Mouse (Mus musculus): ENCODE results near the gene Birc3.
"Not testable (repeated sequence)": the region's sequence is repeated elsewhere in the genome, so short reads cannot be mapped to it uniquely, and the experiment has no call there.

Birc3 gene

DNA sequence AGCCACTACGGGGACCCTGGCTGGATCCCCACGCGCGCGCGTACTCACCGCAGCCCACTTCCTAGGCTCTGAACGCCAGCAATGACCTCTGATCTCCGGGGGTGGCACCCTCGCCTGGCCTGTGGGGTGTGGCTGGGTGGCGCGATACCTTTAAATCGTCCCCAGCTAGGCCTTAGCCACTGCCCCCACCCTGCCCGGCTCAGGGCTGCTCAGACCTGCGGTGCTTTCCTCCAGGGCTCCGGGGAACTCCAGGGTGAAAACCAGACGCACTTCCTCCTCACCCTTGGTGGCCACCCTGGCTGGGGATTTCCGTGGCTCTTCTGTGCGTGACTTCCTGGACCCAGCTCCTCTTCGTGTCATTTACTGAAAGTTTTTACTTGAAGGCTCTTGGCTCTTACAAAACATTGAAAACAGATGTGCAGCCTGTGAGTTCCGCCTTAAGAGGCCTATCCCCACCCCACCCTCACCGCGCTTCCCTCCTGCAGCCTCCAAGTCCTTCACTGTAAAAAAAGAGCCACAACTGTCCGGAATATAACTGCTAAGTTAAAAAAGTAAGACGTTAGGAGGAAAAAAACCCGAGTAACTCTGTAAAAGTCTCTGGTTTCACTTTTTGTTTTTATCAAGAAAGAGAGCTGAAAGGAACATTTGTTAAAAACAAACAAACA, at the start of gene Birc3:
Gene Birc3, minus strand, starts transcription at position 412 of the 665 bp plus-strand sequence.
- peak; percentile 96 for DNase-seq (ENCODE audit: low read depth)

DNA sequence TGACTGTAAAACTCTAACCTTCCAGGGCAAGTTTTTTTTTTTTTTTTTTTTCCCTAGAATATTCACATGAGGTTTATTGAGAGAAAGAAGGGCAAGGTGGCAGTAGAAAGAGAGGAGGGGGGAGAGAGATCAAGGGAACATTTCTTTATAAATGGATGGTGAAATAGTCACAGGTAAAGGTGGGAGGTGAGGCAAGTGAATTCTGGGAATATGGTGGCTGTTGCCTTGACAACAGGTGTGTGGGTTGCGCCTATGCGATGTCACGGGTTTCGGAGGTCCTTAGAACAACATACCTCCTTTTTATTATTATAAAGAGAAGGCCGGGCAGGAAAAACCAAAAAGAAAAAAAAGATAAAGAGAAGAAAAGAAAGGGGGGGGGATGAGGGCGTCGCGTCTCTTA, 41.9 kb upstream of the Birc3 start:
- DNase-seq (ENCODE audit: low read depth): no peak

DNA sequence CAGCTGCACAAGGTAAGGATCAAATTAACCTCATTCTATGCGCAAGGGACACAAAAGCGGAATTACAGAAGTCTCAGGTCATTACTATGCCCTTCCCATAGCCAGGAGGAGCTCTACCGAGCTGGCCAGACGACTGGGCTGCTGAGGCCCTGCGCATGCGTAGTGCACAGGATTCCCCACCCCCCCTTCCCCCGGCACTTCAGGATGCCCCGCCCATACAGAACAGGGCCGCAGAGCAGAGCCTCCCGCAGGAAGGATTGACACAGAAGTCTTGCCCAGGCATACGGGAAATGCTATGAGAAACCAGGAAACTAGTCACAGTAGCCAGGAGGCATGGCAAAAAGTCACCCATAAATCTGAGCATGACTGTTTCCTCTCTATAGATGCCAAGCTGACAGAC, 41.5 kb upstream of the Birc3 start:
- DNase-seq (ENCODE audit: low read depth): peak; percentile 55

DNA sequence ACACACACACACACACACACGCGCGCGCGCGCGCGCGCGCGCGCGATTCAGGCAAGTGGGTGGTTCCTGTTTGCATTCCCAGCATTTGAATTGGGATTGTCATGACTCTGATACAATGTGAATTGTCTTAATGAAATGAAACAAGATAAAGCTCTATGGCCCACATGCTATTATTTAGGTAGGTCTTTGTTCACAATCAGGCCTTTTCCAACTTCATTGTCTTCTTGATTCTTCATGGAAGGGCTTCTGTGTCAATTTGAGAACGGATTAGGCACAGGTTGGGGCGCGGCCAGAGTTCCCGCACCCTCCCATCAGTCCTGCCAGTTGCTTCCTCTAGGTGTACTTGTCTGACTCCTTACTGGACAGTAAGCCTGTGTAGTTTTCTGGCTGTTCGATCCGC, 41.0 kb upstream of the Birc3 start:
- no peak for DNase-seq (ENCODE audit: low read depth)

DNA sequence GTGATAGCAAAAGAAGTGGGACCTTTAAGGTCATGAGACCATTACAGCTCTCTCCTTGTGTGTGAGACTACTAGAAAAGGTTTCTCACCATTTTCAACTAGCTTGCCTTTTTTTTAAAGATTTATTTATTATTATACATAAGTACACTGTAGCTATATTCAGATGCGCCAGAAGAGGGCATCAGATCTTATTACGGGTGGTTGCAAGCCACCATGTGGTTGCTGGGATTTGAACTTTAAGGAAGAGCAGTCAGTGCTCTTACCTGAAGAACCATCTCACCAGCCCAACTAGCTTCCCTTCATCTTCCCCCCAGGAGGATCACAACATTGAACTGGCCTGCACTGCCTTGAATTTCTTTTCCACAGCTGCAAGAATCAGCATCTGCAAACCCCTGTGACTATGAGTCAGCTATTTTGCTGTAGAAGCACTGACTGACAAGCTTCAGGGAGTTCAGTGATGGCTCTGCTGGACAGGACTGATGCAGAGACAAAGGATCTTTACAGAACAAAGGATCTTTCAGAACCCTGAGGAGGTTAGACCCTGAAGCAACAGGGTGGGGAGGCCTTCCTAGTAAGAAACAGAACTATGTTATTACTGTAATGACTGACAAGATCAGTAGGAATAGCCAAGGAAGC, 34.5 kb upstream of the Birc3 start:
- no peak for DNase-seq (ENCODE audit: low read depth)

DNA sequence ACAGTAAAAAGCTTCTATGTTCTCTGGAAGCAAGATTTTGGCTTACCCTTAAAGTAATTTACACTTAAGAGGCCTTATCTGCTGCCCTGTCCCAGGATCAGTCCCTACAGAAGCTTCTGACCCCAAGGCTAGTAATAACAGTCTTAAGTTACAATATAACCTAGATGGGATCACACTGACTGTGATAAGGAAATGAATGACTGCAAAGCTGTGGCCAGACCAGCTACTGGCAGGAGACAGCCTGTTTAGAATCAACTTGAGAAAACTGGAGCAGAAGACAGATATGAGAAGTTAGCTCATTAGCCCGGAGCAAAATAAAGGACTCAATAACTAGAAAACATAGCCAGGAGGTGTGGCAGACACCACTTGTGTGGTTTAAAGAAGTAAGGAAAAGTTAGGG, 33.6 kb upstream of the Birc3 start:
- DNase-seq (ENCODE audit: low read depth): no peak

DNA sequence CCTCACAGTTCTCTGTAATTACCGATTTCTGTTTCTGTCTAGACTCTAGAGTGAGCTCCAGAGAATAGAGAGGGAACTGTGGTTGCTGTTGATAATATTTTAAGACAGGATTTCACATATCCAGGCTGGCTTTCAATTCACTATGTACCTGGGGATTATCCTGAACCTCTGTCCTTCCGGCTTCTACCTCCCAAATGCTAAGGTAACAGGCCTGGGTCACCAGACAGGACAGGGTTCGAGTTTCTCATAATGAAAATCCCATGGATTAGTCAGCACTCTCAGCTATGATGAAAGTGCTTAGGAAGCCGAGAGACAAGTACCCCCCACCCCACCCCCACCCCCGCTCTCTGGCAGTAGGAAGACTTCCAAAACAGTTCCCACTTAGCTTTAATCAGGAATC, 30.8 kb upstream of the Birc3 start:
- DNase-seq (ENCODE audit: low read depth): no peak

DNA sequence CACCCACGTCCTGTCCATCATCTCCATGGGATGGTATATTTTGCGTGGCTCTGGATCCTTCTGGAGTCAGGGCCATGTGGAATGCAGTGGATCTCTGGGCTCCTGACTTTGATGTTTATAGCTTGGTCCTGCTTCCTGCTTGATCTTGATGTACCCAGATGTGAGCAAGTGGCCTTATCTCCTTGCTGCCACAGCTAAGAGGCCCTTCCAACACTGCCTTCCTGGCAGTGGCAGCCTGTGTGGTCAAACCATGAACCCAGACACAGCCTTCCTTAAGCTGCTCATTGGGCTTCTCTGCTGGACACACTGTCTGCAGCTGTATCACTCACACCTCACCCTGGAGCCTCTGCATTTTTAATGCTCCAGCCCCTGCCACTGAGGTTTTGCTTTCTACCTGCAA, 30.3 kb upstream of the Birc3 start:
- no peak for DNase-seq (ENCODE audit: low read depth)

DNA sequence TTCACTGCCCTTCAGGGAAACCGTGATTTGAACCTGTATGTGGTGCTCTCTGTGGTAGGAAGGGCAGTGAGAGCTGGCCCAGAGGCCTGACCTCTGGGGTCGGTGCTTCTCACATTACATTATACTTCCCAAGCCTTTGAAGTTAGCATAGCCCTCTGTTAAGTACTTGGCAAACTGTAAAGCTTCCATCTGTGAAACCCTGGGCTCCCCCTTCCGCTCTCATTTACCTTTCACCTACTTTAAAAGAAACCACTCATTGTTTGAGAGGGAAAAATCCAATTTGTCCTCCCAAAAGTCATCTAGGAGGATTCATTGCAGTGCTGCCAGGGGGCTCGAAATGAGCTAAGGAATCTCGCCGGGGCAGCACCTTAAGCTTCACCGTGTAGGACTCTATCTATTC, 29.3 kb upstream of the Birc3 start:
- no peak for DNase-seq (ENCODE audit: low read depth)

DNA sequence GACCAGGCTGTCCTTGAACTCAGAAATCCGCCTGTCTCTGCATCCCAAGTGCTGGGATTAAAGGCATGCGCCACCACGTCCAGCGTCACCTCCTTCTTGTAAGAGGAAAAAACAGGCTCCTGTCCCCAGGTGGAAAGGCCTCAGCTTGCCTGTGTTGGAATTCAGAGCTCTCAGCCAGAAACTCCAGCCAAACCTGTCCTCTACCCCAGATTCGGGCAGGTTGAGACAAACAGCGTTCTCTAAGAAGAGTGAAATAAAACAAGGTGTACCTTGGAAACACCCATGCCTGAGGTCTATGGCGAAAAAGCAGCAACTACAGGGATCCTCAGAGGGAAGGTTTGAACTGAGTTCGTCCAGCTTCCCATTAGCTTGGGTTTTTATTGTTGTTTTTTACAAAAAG, 28.0 kb upstream of the Birc3 start:
- DNase-seq (ENCODE audit: low read depth): no peak

DNA sequence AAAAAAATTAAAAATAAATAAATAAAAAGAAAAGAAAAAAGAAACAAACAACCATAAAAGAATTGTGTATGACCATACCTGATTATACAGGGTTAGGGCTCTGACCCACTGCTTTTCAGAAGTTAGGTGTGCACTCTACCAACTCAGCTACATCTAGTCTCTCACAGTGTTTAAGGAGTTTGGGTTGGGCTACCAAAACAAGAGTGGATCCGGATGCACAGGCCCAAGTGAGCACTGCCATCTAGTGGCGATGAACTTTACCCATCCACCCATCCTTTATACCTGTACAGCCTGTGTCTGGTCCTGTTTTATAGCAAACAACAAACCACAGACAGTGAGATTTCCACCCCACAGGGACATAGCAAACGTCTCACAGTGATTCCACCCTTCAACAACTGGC, 24.5 kb upstream of the Birc3 start:
- DNase-seq (ENCODE audit: low read depth): peak; percentile 88

DNA sequence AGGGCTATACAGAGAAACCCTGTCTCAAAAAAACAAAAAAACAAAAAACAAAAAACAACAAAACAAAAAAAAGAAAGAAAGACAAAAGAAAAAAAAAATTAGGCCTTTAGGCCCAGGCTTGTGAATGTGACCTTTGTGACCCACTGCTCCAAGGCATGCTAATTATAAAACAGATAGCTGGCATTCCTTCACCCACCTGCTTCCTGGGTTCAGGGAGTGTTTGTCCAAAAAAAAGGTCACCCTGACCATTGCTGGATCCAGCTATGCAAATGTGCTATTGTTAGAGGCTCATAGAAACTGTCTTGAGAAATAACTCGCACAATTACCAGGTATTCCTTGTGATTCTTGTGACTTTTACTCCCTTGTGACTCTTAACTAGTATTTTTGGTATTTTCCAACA, 18.8 kb upstream of the Birc3 start:
- not testable (repeated sequence) for DNase-seq (ENCODE audit: low read depth)

DNA sequence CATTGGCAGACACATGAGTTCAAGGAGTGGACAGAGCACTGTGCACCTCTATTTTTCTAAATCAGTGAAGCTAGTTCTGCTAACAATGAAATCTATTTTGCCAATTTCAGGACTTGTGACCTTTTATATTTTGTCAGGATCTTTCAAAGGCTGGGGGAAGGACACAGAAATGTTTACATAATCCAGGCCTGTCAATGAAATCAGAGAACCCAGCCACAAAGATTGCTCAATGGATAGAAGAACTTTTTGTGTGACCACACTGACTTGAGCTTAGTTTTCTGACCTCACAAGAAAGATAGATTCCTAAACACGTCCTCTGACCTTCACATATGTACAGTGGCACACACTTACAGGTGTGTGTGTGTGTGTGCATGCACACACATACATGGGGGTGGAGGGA, 18.2 kb upstream of the Birc3 start:
- DNase-seq (ENCODE audit: low read depth): no peak

DNA sequence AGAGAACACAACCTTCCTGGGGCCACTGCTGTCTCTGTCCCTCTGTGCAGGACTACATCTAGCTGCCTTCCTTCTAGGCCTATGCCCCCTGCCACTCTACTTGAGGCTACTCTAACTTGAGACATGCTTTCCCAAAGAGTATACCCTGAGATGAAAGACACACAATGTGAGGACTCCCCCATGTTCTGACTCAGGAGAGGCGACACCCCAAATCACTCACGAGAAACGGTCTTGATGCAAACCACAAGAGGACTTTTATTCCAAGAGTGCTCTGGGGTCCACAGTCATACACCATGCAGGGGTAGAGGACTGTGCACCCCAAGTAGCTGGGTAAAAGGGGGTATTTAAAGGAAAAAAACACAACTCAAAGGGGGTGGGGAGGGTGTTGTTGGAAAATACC, 11.4 kb upstream of the Birc3 start:
- DNase-seq (ENCODE audit: low read depth): no peak

DNA sequence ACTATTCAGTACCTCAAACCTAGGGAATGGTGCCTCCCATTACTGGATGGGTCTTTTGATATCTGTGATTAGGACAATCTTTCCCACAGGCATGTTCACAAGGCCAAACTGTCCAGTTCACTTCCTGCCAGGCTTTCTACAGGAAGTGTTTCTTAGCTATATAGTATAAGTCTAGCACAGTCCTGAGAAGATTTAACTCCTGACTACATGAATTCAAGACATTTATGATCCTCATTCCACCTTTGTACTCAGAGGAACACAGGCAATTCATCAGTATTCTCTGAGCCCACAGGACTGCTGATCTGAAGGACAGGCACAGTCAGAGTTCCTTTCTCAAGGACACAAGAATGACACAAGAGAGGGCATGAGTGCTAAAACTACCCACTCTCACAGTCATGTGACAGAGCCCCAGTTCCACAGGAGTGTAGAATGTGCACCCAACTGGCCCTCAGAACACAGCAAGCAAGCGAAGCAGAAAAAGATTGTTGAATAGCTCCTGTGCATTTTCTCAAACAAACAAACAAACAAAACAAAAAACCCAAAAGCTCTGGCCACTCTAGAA, 9.4 kb upstream of the Birc3 start:
- no peak for DNase-seq (ENCODE audit: low read depth)

DNA sequence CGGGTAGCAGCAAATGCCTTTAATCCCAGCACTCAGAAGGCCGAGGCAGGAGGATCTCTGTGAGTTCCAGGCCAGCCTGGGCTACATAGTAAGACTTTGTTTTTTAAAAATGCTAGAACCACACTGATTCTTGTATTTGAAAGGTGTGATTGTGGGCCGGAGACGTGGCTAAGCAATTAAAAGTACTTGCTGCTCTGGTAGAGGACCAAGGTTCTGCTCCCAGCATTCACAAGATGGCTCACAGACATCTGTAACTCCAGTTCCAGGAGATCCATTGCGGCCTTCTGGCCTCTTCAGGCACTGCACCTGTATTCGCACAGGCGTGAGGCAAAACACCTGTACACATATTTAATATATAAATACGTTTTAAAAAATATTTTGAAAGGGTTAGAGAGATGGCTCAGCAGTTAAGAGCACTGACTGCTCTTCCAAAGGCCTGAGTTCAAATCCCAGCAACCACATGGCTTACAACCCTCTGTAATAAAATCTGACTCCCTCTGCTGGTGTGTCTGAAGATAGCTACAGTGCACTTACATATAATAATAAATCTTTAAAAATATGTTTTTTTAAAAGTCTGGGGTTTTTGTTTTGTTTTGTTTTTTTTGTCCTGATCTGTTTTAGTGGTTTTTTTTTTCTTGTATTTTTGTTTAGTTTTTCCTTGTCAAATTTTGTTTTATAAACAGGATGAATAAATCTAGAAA, 675 bp upstream of the Birc3 start:
- peak; percentile 72 for DNase-seq (ENCODE audit: low read depth)

DNA sequence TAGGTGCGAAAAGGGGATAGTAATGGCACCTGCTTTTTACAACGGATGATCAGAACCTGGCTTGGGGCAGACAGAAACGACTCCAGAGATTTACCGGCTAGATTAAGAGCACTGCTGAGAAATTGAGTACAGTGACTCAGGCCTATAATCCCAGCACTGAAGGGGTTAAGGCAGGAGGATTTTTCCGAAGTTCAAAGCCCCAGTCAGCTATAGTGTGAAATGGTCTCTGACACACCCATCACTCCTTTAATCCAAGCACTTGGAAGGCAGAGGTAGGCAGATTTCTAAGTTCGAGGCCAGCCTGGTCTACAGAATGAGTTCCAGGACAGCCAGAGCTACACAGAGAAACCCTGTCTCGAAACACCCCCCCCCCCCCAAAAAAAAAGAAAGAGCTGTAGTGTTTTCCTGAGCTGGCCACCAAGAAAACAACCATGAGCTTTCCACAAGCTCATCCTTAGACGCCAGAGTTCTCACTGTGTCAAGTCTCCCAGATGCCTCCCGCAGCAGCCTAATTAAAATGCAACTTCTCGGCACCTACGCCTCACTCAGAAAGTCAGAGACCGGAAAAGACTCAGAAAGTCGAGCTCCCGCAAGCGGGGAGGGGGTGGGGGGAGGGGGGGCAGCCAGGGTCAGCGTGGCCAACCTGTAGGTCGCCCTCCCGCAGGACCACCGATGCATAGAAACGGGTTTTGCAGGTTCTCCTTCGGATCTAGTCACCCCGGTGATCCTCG, 777 bp downstream of the Birc3 start:
- no peak for DNase-seq (ENCODE audit: low read depth)

DNA sequence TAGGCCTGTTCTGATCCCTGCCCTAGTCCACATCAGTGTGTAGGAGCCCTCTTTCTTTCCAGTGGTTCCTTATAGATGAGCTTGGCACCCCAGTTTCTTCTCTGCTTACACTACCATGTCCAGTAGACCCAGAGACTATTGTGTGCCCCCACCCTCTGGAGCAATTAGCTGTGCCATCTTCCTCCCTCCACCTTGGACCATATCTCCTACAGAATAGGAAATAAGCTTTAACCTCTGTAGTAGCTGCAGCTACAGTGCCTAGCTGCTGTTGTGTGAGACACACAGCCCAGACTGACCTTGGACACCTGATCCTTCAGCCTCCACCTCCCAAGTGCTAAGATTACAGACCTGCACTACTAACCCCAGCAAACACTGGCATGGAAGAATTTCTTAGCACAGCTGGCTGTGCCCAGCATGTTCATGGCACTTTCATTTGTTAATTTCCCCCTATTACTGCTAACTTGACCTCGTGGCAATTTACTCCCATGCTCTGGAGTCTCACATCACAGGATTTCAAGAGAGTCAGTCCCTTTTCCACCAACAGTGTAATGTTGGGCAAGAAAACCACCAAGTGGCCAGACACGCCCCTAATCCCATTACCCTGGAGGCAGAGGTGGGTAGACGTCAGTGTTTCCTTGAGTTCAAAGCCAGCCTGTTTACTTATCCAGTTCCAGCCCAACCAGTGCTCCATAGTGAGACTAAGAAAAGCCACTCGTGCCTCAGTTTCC, 1.5 kb downstream of the Birc3 start:
- DNase-seq (ENCODE audit: low read depth): peak; percentile 76

DNA sequence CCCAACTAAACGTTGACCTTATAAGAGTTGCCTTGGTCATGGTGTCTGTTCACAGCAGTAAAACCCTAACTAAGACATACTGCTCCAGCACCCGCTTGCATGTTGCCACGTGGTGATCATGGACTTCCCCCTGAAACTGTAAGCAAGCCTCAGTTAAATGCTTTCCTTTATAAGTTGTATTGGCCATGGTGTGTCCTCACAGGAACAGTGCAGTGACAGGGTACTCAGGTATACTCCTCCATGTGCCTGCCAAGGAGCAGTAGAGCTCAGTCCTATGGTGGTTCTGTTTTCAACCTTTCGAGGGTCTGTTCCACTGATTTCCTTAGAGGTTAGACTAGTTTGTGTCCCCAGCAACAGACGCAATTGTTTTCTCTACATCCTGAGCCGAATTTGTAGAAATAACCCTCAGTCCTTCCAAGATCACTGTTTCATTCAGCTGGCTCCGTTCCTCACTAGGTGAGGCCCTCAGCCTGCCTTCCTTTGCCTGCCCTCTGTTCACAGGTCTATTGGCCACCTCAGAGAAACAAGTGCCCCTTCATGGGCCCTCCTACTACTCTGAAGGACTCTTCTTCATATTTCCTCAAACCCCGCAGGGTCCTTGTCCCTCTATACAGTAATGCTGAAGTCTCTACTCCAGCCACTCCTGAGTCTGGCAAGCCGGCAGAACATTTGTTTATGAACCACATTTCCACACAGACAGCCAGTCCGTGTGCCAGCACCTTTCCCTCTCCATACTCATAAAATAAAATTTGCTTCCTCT, 2.2 kb downstream of the Birc3 start:
- DNase-seq (ENCODE audit: low read depth): peak; percentile 55

DNA sequence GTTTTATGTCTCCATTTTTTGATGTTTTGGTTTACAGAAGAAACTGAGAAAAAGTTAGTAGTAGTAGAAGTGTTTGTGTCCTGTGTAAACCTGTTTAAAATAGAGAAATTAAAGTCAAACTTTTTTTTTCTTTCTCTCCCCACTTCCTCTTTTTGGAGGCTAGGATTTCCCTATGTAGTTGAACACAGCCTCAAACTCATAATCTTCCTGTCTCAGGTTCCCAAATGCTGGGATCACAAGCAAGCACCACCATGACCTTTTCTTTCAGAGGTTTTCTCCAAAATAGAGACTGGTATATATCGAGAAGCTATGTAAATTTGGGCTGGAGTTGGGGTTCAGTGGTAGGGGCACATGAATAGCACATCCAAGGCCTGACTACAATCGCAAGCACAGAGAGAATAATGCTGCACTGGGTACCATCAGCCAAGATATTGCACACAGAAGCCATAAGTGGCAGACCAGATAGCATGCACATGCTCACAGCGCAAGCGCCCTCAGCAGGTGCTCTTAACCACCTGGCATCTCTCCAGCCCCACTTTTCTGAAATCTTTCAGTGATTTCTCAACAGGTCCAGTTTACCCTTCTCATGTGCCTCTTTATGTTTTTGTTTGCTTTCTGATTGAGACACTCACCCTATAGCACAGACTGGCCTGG, 4.0 kb downstream of the Birc3 start:
- peak; percentile 66 for DNase-seq (ENCODE audit: low read depth)

DNA sequence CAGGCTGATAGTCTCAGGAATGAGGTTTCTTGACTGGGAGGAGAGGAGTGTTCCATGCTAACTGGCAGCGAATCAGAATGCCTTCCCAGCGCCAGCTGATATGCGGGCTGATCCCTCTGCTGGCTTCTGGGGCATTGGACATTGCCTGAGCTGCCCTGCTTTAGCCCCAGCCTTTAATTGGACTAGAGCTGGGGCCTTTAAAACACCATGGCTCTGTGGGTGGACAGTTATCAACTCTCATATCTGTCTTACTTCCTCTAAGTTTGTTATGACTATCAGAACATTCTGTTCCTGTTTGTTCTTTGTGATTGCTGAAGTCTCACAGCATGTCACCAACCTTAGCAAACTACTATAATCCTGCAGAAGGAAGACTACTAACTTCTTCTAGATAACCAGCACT, 5.0 kb downstream of the Birc3 start:
- DNase-seq (ENCODE audit: low read depth): no peak
